Mouse (Mus musculus) right cerebral cortex, adult 18-20 months (tissue): ENCODE measurements at regions not wholly inside any gene's neighbourhood (a gene's known extent, or its start where the extent isn't known, plus 50 kb on each side); places are given as distances from the start of the nearest gene placed in this dataset.

ENCODE experiments used
- DNase-seq: peaks from one replicate; pipeline ENCODE4 v3.0.0; 2022; ENCODE audit warnings: mixed read lengths

DNA sequence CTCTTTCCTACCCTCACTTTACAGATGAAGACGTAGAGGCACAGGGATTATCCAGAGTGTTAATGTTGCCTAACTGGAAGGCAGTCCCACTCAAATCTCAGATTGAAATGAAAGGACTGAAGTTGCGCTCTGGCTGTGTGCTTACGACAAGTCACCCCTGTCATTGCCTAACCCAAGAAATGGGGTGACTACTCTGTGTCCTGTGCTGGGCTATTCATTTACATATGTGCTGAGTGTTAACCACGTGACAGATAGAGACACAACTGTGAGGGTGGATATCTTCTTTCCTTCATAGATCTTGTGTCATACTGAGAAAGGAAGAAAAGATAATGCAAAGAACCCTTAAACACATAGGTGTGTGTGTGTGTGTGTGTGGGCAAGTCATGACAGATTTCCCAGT, 120.7 kb upstream of the Zc3h12c start:
- no peak for DNase-seq

DNA sequence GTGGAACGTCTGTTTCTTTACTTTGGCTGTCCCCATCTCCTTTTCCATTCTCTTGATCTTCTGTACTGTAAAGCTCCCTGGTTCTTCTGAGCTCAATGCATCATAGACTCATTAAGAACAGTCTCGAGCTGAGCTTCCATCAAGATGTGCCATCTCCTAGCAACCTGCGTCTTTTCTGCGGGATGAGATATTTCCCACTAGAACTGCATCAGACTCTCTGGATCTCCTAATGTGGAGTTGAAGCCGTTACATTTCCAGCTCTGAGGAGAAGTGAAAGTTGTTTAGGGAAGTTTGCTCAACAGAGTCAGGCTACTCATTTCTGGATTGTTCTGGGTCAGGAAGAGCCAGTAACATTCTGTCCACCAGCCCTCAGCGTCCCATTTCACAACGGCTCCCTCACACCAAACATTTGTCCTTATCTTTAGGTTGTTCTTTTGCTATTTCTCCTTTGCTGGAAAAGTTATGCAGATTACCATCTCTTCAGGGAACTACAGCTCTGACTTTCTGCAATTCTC, 119.4 kb upstream of the Zc3h12c start:
- no peak for DNase-seq

DNA sequence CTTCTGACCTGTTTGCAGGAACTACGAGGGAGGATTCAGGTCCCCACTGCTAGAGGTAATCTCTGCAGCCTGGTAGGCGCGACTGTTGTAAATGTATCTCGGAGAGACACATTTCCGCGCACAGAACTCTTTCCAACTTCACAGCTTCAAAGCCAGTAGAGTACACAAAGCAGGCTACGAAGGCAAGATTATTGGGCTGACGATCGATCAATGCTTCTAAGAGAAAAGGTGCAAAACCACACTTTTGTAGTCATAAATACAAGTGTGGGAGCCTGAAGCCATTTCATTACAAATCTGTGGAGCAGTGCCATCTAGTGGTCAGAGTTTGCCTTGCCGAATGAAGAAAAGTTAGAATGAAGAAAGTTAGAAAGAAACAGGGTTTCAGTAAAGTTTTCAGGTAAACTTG, 118.9 kb upstream of the Zc3h12c start:
- peak; percentile 35 for DNase-seq

DNA sequence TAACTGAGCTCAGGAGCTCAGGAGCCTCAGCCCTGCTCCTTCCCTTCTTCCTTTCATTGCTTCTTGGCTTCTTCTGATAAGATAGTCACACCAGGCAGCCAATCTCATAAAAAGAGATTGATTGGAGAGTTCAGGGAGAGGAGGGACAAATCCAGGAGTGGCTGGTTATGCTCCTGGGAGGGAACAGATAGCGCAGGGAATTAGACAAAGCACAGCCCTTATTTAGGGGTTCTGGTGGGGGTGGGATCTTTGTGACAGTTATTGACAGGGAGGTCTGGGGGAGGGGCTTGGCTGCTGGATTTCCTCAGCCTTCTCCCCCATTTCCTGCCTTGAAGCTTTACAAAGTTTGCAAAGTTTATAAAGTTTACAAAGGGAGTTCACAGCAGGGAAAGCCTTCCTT, 117.7 kb upstream of the Zc3h12c start:
- DNase-seq, result no peak

- no peak for DNase-seq
Measured at GRCm38 (mm10) chr9:52283558-52283957, 115.2 kb upstream of the Zc3h12c start.

GRCm38 (mm10) chr9:52280995-52281394, 112.6 kb upstream of the Zc3h12c start:
- no peak for DNase-seq

DNA sequence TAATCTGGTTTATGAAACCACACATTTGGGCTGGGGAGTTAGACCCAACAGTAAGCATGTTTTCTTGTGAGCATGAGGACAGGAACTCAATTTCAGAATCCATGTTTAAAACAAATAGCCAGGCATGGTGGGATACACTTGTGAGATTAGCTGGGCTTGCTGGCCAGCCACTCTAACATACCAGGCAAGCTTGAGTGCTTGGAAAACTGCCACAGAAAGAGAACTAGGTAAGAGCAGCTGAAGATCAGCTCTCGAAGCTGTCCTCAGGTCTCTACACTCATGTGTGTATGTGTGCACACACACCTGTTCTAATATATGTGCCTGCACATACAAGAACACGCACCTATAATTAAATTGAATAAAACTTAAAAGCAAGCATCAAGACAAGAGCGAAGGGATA, 112.2 kb upstream of the Zc3h12c start:
- no peak for DNase-seq

GRCm38 (mm10) chr9:52278701-52279023, 110.3 kb upstream of the Zc3h12c start:
- DNase-seq, result no peak

GRCm38 (mm10) chr9:52277954-52278700, 109.8 kb upstream of the Zc3h12c start:
- DNase-seq, result peak; percentile 23

DNA sequence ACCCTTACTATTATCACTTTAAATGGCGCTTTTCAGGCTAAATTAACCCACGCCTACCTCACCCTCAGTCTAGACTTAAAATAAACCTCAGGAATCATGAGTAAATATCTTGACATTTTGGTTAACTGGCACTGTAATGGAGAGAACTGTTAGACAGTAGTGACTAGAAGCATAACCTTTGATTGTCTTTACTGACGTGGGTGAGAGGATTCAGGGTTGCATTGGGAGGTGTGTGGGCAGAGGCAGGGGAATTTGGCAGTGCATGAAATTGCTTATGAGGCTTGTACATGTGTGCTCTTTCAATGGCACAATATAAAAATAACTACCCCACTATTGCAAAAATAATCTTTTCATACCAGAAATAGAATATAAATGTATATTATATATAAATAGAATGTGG, 105.6 kb upstream of the Zc3h12c start:
- no peak for DNase-seq

GRCm38 (mm10) chr9:52272668-52273067, 104.3 kb upstream of the Zc3h12c start:
- DNase-seq, result no peak

GRCm38 (mm10) chr9:52271345-52272116, 103.2 kb upstream of the Zc3h12c start:
- no peak for DNase-seq

DNA sequence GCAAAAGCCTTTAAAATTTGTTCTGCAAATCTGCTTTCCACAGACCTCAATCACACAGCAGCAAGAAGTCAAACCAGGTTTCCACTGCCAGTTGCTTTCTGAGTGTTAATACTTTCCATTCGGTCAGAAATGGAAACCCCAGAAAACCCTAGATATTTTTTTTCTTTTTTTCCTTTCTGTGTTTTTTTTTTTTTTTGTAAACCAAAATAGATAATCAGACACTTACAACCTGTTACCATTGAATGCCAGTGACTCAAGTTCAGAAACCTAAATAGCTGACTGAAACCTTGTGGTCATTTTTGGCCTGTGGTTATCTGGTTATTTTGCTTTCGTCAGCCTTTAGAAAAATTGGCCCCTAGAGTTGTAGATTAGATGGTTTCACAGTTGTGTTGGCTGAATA, 93.2 kb upstream of the Zc3h12c start:
- DNase-seq, result no peak

- no peak for DNase-seq
Measured at GRCm38 (mm10) chr9:52259459-52259858, 91.1 kb upstream of the Zc3h12c start.

GRCm38 (mm10) chr9:52255692-52256091, 87.3 kb upstream of the Zc3h12c start:
- no peak for DNase-seq

- DNase-seq, result no peak
Measured at GRCm38 (mm10) chr9:52254475-52254874, 86.1 kb upstream of the Zc3h12c start.

GRCm38 (mm10) chr9:52251455-52251854, 83.1 kb upstream of the Zc3h12c start:
- no peak for DNase-seq

DNA sequence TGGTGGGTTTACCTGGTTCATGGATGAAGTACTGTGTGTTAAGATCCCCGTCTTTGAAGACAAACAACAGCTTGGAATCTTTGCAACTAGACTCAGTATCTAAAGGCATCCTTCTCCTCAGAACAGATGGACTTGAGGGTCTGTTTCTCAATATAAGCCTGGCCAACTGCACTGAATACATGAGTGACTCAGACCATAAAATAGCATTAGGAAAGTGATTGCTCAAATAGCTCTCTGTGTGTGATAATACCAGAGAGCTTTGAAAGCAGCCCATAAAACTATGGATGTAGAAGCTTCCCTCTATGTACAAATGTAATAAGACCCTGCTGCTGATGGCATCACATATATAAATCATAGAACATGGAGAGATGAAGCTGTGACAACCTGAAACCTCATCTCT, 78.3 kb upstream of the Zc3h12c start:
- DNase-seq, result no peak

DNA sequence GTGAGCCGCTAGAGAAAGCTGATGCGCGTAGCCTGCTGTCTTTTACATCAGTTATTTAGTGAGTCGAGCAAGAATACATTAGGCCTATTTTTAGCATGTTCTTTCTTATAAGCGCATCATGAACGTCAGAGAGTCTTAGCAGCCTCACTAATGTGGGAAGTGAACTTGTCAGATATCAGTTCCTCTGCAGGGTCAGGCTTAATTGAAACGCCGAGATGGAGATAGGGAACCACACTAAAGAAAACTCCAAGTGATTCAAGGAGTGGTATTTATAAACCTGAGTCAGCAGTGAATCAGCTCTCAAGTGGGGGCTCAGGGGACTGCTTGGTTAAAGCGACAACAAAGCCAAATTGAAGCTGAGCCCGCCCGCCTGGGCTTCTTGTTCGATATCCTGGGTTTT, 75.7 kb upstream of the Zc3h12c start:
- DNase-seq, result peak; percentile 52

DNA sequence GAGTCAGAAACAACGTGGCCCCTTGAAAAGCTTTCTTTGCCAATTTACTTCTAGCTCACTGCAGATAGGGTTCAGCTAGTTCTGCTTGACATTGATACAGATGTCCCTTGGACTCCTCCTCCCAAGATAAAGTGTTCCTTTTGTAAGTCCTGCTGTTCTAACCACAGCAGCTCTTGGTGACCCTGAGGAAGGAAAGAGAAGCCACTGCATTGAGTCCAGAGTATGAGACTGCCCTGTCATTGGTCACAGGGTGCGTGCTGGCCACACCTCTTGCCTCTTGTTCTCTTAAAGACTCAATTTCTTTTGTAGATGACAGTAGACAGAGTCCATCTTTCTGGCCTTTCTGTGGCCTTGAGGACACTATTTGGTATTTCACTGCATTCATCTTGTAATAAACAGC, 74.7 kb upstream of the Zc3h12c start:
- no peak for DNase-seq

DNA sequence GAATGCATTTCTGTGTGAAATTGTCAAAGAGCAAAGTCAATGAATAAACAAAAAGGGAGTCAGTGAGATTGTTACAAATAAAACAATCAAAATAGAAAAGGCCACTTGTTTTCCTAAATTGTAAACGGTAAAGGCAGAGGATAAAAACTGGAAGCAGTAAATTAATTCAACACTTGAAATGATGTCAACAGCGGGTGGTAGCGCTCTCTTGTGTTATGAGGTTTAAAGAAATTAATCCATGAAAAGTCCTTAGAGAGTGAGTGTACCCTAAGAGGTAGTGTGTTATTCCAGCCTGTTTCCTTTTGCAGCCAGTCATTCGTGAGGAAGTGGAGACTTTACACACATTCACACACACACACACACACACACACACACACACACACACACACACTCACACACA, 73.2 kb upstream of the Zc3h12c start:
- no peak for DNase-seq

DNA sequence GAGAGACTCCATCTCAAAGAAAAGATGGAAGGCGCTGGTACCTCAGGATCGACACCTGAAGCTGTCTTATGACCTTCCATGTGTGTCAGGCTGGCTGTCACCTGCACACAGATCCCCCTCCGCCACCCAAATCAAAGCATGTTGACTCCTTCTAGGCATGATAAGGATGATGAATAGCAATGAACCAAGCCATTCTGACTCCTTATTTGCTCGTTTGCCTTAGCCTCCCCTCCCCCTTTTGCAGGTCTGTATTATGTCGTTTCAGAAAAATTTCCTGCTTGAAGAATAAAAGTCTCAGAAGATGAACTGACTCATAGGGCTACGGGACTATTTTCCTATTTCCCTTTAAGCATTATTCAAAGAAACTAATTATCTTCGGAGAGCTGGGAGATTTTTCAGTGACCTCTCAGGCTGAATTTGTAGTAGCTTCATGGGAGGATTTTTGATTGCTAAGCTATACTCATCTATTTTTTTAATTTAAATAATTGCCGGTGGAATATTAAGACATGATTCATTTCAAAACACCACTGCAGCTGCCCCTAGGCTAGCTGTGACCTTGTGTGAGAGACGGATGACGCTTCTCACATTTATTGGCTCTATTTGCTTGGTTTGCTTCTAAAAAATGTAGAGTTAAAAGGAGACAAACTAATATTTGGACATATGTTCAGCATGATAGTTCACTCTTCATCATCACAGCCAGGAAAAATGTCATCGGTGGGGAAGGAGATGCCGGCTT, 72.4 kb upstream of the Zc3h12c start:
- DNase-seq, result no peak

GRCm38 (mm10) chr9:52234775-52235174, 66.4 kb upstream of the Zc3h12c start:
- no peak for DNase-seq

DNA sequence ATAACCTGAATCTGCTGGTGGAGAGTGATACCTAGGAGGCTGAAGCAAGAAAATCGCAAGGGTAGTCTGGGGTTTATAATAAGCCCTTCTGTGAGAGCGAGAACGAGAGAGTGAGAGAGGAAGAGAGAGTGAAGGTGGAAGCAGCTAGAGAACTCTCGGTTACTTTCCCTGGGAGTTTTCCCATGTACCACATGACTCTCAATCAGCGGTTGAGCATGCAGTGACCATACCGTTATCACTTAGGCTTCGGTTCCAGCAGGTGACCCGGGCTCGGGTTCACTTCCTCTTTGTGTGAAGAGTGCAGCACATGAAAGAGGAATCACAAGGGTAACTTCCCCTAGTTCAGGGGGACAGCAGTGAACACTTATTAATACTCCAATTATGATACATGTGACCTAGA, 61.2 kb upstream of the Zc3h12c start:
- DNase-seq, result no peak
